Mouse (Mus musculus): Measurements from ENCODE around the gene Emx2. TPM values are rescaled to one million over a fixed set of nuclear protein-coding genes. Genes with fewer than 3 reads are reported as not detected.

Gene Emx2
- not detected in 2 replicates for polyA plus RNA-seq (2012; ENCODE audit: low replicate concordance)

GRCm38 (mm10) chr19:59457951-59458742 lies at the start of gene Emx2:
Gene Emx2, plus strand, starts transcription at chr19:59458372.

Other genes starting within 250 kb of the Emx2 start
- not detected in 2 replicates for gene Kcnk18, start 239.2 kb upstream of the Emx2 start, polyA plus RNA-seq (2012; ENCODE audit: low replicate concordance)
- 0.40 and 1.0 TPM in 2 replicates for gene Slc18a2, start 197.5 kb upstream of the Emx2 start, polyA plus RNA-seq (2012; ENCODE audit: low replicate concordance)
- 4.9 and 56.9 TPM in 2 replicates for gene Rps12-ps3, start 136.1 kb upstream of the Emx2 start, polyA plus RNA-seq (2012; ENCODE audit: low replicate concordance)
- 12.3 and 18.0 TPM in 2 replicates for gene Pdzd8, start 112.6 kb upstream of the Emx2 start, polyA plus RNA-seq (2012; ENCODE audit: low replicate concordance)